Mouse (Mus musculus): ENCODE measurements around the gene Atp6ap1. TPM values are rescaled to one million over a fixed set of nuclear protein-coding genes. Genes with fewer than 3 reads are reported as not detected.
A peak's percentile ranks its signal among the peaks of the same experiment; 100 is the strongest.

Atp6ap1 gene
- polyA plus RNA-seq, 1 experiment from 2014 or later = 115 TPM

GRCm38 (mm10) chrX:74329215-74329671, 32.3 kb downstream of the Atp6ap1 start:
- no peaks in the 10 kb centered on the region for H3K4me1 ChIP-seq (replicated peaks; ENCODE audit: control insufficient read depth, insufficient read depth, low read length)
- 28% methylated on average over 9 of the region's 10 CpGs for WGBS
- H3K27me3 ChIP-seq (replicated peaks; ENCODE audit: control insufficient read depth, insufficient read depth, low read length) = no peaks in the 10 kb centered on the region
- TF ChIP-seq CTCF (IDR thresholded peaks at IDR 0.05; ENCODE audit: low read depth) = no peak
- peak; percentile 9; the same call in 1 of the 2 replicates for ATAC-seq
- no peak overlapping the region; the same call in 1 of the 2 replicates for H3K9ac ChIP-seq (ENCODE audit: low read depth, low read length)
- no peaks in the 10 kb centered on the region for H3K36me3 ChIP-seq (ENCODE audit: control insufficient read depth, insufficient read depth)
- peak overlapping the region; percentile 42 for H3K4me3 ChIP-seq (ENCODE audit: low read depth, low read length)
- no peaks in the 10 kb centered on the region for H3K9me3 ChIP-seq (ENCODE audit: control insufficient read depth)
- no peak overlapping the region for H3K27ac ChIP-seq (ENCODE audit: low read depth, low read length)
- peak overlapping the region; percentile 68 for H3K4me2 ChIP-seq (replicated peaks; ENCODE audit: low read depth)

GRCm38 (mm10) chrX:74330166-74330930, 33.5 kb downstream of the Atp6ap1 start:
- Histone ChIP-seq H3K9ac (ENCODE audit: low read depth, low read length) (no peak overlapping the region), H3K4me1 (replicated peaks; ENCODE audit: control insufficient read depth, insufficient read depth, low read length) (no peaks in the 10 kb centered on the region), H3K4me3 (ENCODE audit: low read depth, low read length) (no peak overlapping the region), H3K27ac (ENCODE audit: low read depth, low read length) (no peak overlapping the region), H3K27me3 (replicated peaks; ENCODE audit: control insufficient read depth, insufficient read depth, low read length) (no peaks in the 10 kb centered on the region), H3K9me3 (ENCODE audit: control insufficient read depth) (no peaks in the 10 kb centered on the region), H3K36me3 (ENCODE audit: control insufficient read depth, insufficient read depth) (no peaks in the 10 kb centered on the region), H3K4me2 (replicated peaks; ENCODE audit: low read depth) (no peak overlapping the region)
- no peak for ATAC-seq
- no peak for TF ChIP-seq CTCF (IDR thresholded peaks at IDR 0.05; ENCODE audit: low read depth)
- WGBS = 37% methylated on average over 2 of the region's 2 CpGs

DNA sequence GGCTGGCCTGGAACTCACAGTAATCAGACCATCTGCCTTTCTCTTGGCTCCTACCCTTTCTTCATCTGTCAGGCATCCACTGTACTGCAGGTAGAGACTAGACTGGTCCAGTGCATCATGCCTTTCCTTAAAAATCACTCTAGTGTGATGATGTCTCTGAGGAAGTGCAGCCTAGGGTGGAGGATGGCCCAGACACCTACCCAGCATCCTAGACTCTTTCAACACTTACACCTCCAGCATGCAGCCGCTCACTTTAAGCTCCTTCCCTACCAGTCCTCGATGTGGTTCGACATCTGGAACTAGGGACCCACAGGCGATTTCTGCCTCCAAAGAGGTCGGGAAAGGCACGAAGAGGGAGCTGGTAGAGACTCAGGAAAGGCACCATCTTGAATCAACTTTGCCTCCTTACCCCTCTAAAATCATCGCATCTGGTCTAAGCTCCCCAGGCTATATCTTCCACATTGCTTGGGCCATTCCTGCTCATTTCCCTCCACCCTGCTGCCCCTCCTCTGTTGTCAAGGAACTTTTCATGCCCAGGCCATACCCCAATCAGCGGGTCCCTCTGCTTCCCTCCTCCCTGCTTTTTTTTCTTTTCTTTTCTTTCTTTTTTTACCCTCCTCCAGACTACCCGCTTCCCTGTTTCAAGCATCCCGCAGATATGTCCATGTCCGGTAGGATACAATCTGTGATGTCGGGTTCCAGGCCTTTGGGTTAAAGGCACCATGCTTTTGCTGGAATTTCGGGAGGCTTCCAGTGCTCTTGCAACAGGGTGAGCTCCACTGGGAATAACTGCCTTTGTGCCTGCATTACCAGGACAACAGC, 56.0 kb downstream of the Atp6ap1 start:
- Histone ChIP-seq H3K4me3 (ENCODE audit: low read depth, low read length) (peak overlapping the region; percentile 46), H3K27me3 (replicated peaks; ENCODE audit: control insufficient read depth, insufficient read depth, low read length) (no peaks in the 10 kb centered on the region), H3K9me3 (ENCODE audit: control insufficient read depth) (no peaks in the 10 kb centered on the region), H3K27ac (ENCODE audit: low read depth, low read length) (no peak overlapping the region), H3K9ac (ENCODE audit: low read depth, low read length) (peak overlapping the region; percentile 45; the same call in 1 of the 2 replicates), H3K4me2 (replicated peaks; ENCODE audit: low read depth) (peak overlapping the region; percentile 57), H3K4me1 (replicated peaks; ENCODE audit: control insufficient read depth, insufficient read depth, low read length) (no peaks in the 10 kb centered on the region), H3K36me3 (ENCODE audit: control insufficient read depth, insufficient read depth) (no peaks in the 10 kb centered on the region)
- TF ChIP-seq CTCF (IDR thresholded peaks at IDR 0.05; ENCODE audit: low read depth) = no peak
- WGBS = 21% methylated on average over 13 of the region's 13 CpGs
- no peak for ATAC-seq

GRCm38 (mm10) chrX:74353467-74353770, 56.5 kb downstream of the Atp6ap1 start, which contains the start of gene Lage3:
Gene Lage3, minus strand, starts transcription at chrX:74353618.
- H3K4me2 ChIP-seq (replicated peaks; ENCODE audit: low read depth) = peak within 1 kb of the TSS; percentile 57
- H3K4me3 ChIP-seq (ENCODE audit: low read depth, low read length) = peak within 1 kb of the TSS; percentile 46
- no peak for ATAC-seq
- no peak within 1 kb of the TSS for H3K27ac ChIP-seq (ENCODE audit: low read depth, low read length)
- 17% methylated on average over 11 of the region's 22 CpGs for whole genome bisulfite sequencing
- H3K27me3 ChIP-seq (replicated peaks; ENCODE audit: control insufficient read depth, insufficient read depth, low read length) = no peaks in the 10 kb centered on the region
- H3K36me3 ChIP-seq (ENCODE audit: control insufficient read depth, insufficient read depth) = no peaks in the 10 kb centered on the region
- no peaks in the 10 kb centered on the region for H3K9me3 ChIP-seq (ENCODE audit: control insufficient read depth)
- TF ChIP-seq CTCF (IDR thresholded peaks at IDR 0.05; ENCODE audit: low read depth) = no peak
- peak within 1 kb of the TSS; percentile 45; the same call in 1 of the 2 replicates for H3K9ac ChIP-seq (ENCODE audit: low read depth, low read length)
- H3K4me1 ChIP-seq (replicated peaks; ENCODE audit: control insufficient read depth, insufficient read depth, low read length) = no peaks in the 10 kb centered on the region

Small RNA genes lying within 50 kb of the gene (microRNA-seq; reads per million reads assigned to microRNA genes)
- gene Mir7091 (1.1 reads per million), gene Mir7092 (not detected)

Other genes with a start within 250 kb of the Atp6ap1 start
- not detected in 2 replicates for gene Opn1mw, start 169.6 kb upstream of the Atp6ap1 start, polyA plus RNA-seq (2015; fragmentation: Nextera tagmentation; extraction: Ambion mirVana)
- gene Mecp2, start 161.7 kb upstream of the Atp6ap1 start, polyA plus RNA-seq (2015; fragmentation: Nextera tagmentation; extraction: Ambion mirVana) = 7.9 and 8.5 TPM in 2 replicates
- gene Tex28, start 129.3 kb upstream of the Atp6ap1 start, polyA plus RNA-seq (2015; fragmentation: Nextera tagmentation; extraction: Ambion mirVana) = not detected in 2 replicates
- not detected in 2 replicates for gene Tktl1, start 119.8 kb upstream of the Atp6ap1 start, polyA plus RNA-seq (2015; fragmentation: Nextera tagmentation; extraction: Ambion mirVana)
- 155 and 170 TPM in 2 replicates for gene Flna, start 47.3 kb upstream of the Atp6ap1 start, polyA plus RNA-seq (2015; fragmentation: Nextera tagmentation; extraction: Ambion mirVana)
- 13.8 and 14.6 TPM in 2 replicates for gene Emd, start 42.4 kb upstream of the Atp6ap1 start, polyA plus RNA-seq (2015; fragmentation: Nextera tagmentation; extraction: Ambion mirVana)
- gene Rpl10, start 26.3 kb upstream of the Atp6ap1 start, polyA plus RNA-seq (2015; fragmentation: Nextera tagmentation; extraction: Ambion mirVana) = 485 and 521 TPM in 2 replicates
- gene Taz, start 15.2 kb upstream of the Atp6ap1 start, polyA plus RNA-seq (2015; fragmentation: Nextera tagmentation; extraction: Ambion mirVana) = 64.0 and 64.8 TPM in 2 replicates
- gene Dnase1l1, start 14.8 kb upstream of the Atp6ap1 start, polyA plus RNA-seq (2015; fragmentation: Nextera tagmentation; extraction: Ambion mirVana) = 24.7 and 26.2 TPM in 2 replicates
- gene Gdi1, start 7.9 kb downstream of the Atp6ap1 start, polyA plus RNA-seq (2015; fragmentation: Nextera tagmentation; extraction: Ambion mirVana) = 63.9 and 72.4 TPM in 2 replicates
- gene Fam50a, start 15.9 kb downstream of the Atp6ap1 start, polyA plus RNA-seq (2015; fragmentation: Nextera tagmentation; extraction: Ambion mirVana) = 35.6 and 42.9 TPM in 2 replicates
- gene Plxna3, start 32.0 kb downstream of the Atp6ap1 start, polyA plus RNA-seq (2015; fragmentation: Nextera tagmentation; extraction: Ambion mirVana) = 0.93 and 1.3 TPM in 2 replicates
- 58.3 and 62.2 TPM in 2 replicates for gene Lage3, start 56.5 kb downstream of the Atp6ap1 start, polyA plus RNA-seq (2015; fragmentation: Nextera tagmentation; extraction: Ambion mirVana)
- 77.4 and 78.1 TPM in 2 replicates for gene Ubl4a, start 76.1 kb downstream of the Atp6ap1 start, polyA plus RNA-seq (2015; fragmentation: Nextera tagmentation; extraction: Ambion mirVana)
- gene Slc10a3, start 76.3 kb downstream of the Atp6ap1 start, polyA plus RNA-seq (2015; fragmentation: Nextera tagmentation; extraction: Ambion mirVana) = 16.9 and 18.3 TPM in 2 replicates
- gene Fam3a, start 96.2 kb downstream of the Atp6ap1 start, polyA plus RNA-seq (2015; fragmentation: Nextera tagmentation; extraction: Ambion mirVana) = 20.9 and 22.0 TPM in 2 replicates
- 12.0 and 12.7 TPM in 2 replicates for gene Ikbkg, start 96.2 kb downstream of the Atp6ap1 start, polyA plus RNA-seq (2015; fragmentation: Nextera tagmentation; extraction: Ambion mirVana)
- gene G6pdx, start 132.1 kb downstream of the Atp6ap1 start, polyA plus RNA-seq (2015; fragmentation: Nextera tagmentation; extraction: Ambion mirVana) = 13.6 and 14.5 TPM in 2 replicates
- not detected in 2 replicates for gene Gm6880, start 184.3 kb downstream of the Atp6ap1 start, polyA plus RNA-seq (2015; fragmentation: Nextera tagmentation; extraction: Ambion mirVana)

All from intestine, postnatal 0 days (tissue).